Mouse (Mus musculus): ENCODE results near the gene Ccnd3. TPM values are rescaled to one million over a fixed set of nuclear protein-coding genes. Genes with fewer than 3 reads are reported as not detected.

The Ccnd3 gene
- polyA plus RNA-seq, 1 experiment from 2014 or later: 59.8 TPM

DNA sequence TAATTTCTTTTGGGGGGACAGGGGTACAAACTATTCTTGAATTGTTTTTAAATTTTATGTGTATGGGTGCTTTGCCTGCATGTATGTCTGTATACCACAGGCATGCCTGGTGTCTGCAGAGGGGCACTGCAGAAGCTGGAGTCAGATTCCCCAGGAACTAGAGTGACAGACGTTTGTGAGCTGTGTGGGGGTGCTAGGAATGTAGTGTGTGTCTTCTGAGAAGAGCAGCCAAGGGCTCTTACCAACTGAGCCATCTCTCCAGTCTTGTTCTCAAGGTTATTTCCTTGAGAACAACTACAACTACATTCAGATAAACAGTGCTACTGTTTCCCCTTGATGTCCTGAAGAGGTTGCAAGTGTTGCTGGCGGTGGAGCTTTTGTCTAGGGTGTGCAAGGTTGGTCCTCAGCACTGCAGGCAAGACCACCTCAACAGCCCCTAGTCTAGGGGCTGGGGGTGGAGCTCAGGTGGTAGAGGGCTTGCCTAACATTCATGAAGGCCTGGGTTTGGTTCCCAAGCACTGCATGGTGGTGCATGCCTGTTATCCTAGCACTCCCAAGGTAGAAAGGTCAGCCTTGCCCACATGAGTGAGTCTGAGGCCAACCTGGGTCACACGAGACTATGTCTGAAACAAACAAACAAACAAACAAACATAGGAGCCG lies 127.5 kb downstream of the Ccnd3 start:
- Histone ChIP-seq H3K9me3 (no peaks in the 10 kb centered on the region), H3K36me3 (0 out of 2 replicates have a peak, but pooled peaks cover 3% of the 10 kb centered on the region), H3K4me2 (replicated peaks) (no peak overlapping the region; the same call in 1 of the 2 replicates), H3K4me3 (0 out of 2 replicates have a peak overlapping the region, but pooled peaks have one; percentile 7), H3K4me1 (peaks cover 40% of the 10 kb centered on the region), H3K27me3 (no peaks in the 10 kb centered on the region), H3K27ac (replicated peaks) (no peak overlapping the region), H3K9ac (replicated peaks) (peak overlapping the region; percentile 23; the same call in 1 of the 2 replicates)
- no peak for ATAC-seq (replicated peaks)
- 73% methylated on average over 4 of the region's 4 CpGs for WGBS

- Histone ChIP-seq H3K27me3 (no peaks in the 10 kb centered on the region), H3K4me1 (peaks cover 35% of the 10 kb centered on the region), H3K9ac (replicated peaks) (no peak overlapping the region), H3K4me2 (replicated peaks) (no peak overlapping the region), H3K9me3 (no peaks in the 10 kb centered on the region), H3K36me3 (0 out of 2 replicates have a peak, but pooled peaks cover 3% of the 10 kb centered on the region), H3K4me3 (no peak overlapping the region), H3K27ac (replicated peaks) (no peak overlapping the region)
- ATAC-seq (replicated peaks): no peak
- 79% methylated on average over 7 of the region's 7 CpGs for WGBS
These were observed 129.3 kb downstream of the Ccnd3 start for GRCm38 (mm10) chr17:47633999-47634770.

DNA sequence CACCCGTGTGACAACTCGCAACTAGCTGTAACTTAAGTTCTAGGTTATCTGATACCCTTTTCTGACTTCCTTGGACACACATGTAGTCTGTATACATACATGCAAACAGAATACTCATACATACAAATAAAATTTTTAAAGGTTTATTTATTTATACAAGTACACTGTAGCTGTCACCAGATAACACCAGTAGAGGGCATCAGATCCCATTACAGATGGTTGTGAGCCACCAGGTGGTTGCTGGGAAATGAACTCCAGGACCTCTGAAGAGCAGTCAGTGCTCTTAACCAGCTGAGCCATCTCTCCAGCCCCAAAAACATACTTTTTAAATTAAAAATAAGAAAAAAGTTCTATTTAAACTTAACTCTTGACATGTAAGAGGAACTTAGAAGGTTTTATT lies 138.1 kb downstream of the Ccnd3 start:
- Histone ChIP-seq H3K27ac (replicated peaks) (no peak overlapping the region), H3K4me1 (0 out of 2 replicates have a peak, but pooled peaks cover 4% of the 10 kb centered on the region), H3K36me3 (no peaks in the 10 kb centered on the region), H3K9ac (replicated peaks) (no peak overlapping the region), H3K9me3 (no peaks in the 10 kb centered on the region), H3K4me2 (replicated peaks) (no peak overlapping the region), H3K27me3 (no peaks in the 10 kb centered on the region), H3K4me3 (no peak overlapping the region)
- 88% methylated on average over 2 of the region's 2 CpGs for WGBS
- ATAC-seq (replicated peaks): no peak

DNA sequence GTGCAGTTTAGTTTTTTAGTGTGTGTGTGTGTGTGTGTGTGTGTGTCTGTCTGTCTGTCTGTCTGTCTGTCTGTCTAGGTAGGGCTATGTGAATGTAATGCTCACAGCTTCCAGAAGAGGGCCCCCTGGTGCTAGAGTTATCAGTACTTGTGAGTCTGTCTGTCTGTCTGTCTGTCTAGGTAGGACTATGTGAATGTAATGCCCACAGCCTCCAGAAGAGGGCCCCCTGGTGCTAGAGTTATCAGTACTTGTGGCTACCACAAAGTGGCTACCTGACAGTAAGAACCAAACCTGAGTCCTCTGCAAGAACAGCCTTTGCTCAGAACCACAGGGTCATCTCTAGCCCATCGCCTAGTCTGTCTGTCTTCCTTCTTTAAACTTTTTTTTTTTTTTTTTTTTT lies 141.8 kb downstream of the Ccnd3 start:
- WGBS: 44% methylated on average over 1 of the region's 1 CpGs

GRCm38 (mm10) chr17:47648966-47649365 lies 144.1 kb downstream of the Ccnd3 start:
- no peak overlapping the region for H3K4me3 ChIP-seq
- WGBS: 31% methylated on average over 4 of the region's 4 CpGs
- no peak overlapping the region; the same call in 1 of the 2 replicates for H3K27ac ChIP-seq (replicated peaks)
- no peak for ATAC-seq (replicated peaks)
- no peak overlapping the region for H3K4me2 ChIP-seq (replicated peaks)
- peaks cover 5% of the 10 kb centered on the region; the same call in 1 of the 2 replicates for H3K4me1 ChIP-seq
- H3K9me3 ChIP-seq: no peaks in the 10 kb centered on the region
- H3K9ac ChIP-seq (replicated peaks): no peak overlapping the region
- no peaks in the 10 kb centered on the region for H3K27me3 ChIP-seq
- peaks cover 4% of the 10 kb centered on the region; the same call in 1 of the 2 replicates for H3K36me3 ChIP-seq

More for the DNA sequence above, 141.8 kb downstream of the Ccnd3 start:
- H3K27ac ChIP-seq (replicated peaks): no peak overlapping the region
- peaks cover 4% of the 10 kb centered on the region; the same call in 1 of the 2 replicates for H3K36me3 ChIP-seq
- no peaks in the 10 kb centered on the region for H3K9me3 ChIP-seq
- no peak overlapping the region for H3K9ac ChIP-seq (replicated peaks)
- H3K4me3 ChIP-seq: no peak overlapping the region
- no peaks in the 10 kb centered on the region for H3K27me3 ChIP-seq
- ATAC-seq (replicated peaks): no peak
- H3K4me1 ChIP-seq: peaks cover 5% of the 10 kb centered on the region; the same call in 1 of the 2 replicates
- no peak overlapping the region for H3K4me2 ChIP-seq (replicated peaks)

Other genes with a start within 250 kb of the Ccnd3 start
- 73.7 and 75.9 TPM in 2 replicates for gene Mrps10, start 136.2 kb upstream of the Ccnd3 start, polyA plus RNA-seq (2015; fragmentation: Nextera tagmentation; extraction: Ambion mirVana)
- 0.33 and 0.39 TPM in 2 replicates for gene Guca1b, start 119.7 kb upstream of the Ccnd3 start, polyA plus RNA-seq (2015; fragmentation: Nextera tagmentation; extraction: Ambion mirVana)
- gene Guca1a, start 104.5 kb upstream of the Ccnd3 start, polyA plus RNA-seq (2015; fragmentation: Nextera tagmentation; extraction: Ambion mirVana): 0.22 and 0.33 TPM in 2 replicates
- gene AI661453, start 68.4 kb upstream of the Ccnd3 start, polyA plus RNA-seq (2015; fragmentation: Nextera tagmentation; extraction: Ambion mirVana): 0.19 and 0.20 TPM in 2 replicates
- gene 1700001C19Rik, start 67.7 kb upstream of the Ccnd3 start, polyA plus RNA-seq (2015; fragmentation: Nextera tagmentation; extraction: Ambion mirVana): 0.51 and 0.64 TPM in 2 replicates
- 25.2 and 26.2 TPM in 2 replicates for gene Taf8, start 2.8 kb upstream of the Ccnd3 start, polyA plus RNA-seq (2015; fragmentation: Nextera tagmentation; extraction: Ambion mirVana)
- 32.5 and 33.8 TPM in 2 replicates for gene Bysl, start 106.4 kb downstream of the Ccnd3 start, polyA plus RNA-seq (2015; fragmentation: Nextera tagmentation; extraction: Ambion mirVana)
- 45.5 and 50.2 TPM in 2 replicates for gene Med20, start 106.5 kb downstream of the Ccnd3 start, polyA plus RNA-seq (2015; fragmentation: Nextera tagmentation; extraction: Ambion mirVana)
- 2.2 and 3.0 TPM in 2 replicates for gene Gm20517, start 106.5 kb downstream of the Ccnd3 start, polyA plus RNA-seq (2015; fragmentation: Nextera tagmentation; extraction: Ambion mirVana)
- gene Usp49, start 125.6 kb downstream of the Ccnd3 start, polyA plus RNA-seq (2015; fragmentation: Nextera tagmentation; extraction: Ambion mirVana): 10.7 and 11.1 TPM in 2 replicates
- gene Tomm6, start 183.3 kb downstream of the Ccnd3 start, polyA plus RNA-seq (2015; fragmentation: Nextera tagmentation; extraction: Ambion mirVana): 258 and 266 TPM in 2 replicates
- gene Frs3, start 184.0 kb downstream of the Ccnd3 start, polyA plus RNA-seq (2015; fragmentation: Nextera tagmentation; extraction: Ambion mirVana): 18.0 and 23.2 TPM in 2 replicates
- gene Gm21981, start 189.4 kb downstream of the Ccnd3 start, polyA plus RNA-seq (2015; fragmentation: Nextera tagmentation; extraction: Ambion mirVana): 0.33 and 0.73 TPM in 2 replicates
- gene Prickle4, start 189.7 kb downstream of the Ccnd3 start, polyA plus RNA-seq (2015; fragmentation: Nextera tagmentation; extraction: Ambion mirVana): 0.88 and 0.97 TPM in 2 replicates
- gene Pgc, start 221.8 kb downstream of the Ccnd3 start, polyA plus RNA-seq (2015; fragmentation: Nextera tagmentation; extraction: Ambion mirVana): not detected in 2 replicates
- gene Tfeb, start 232.0 kb downstream of the Ccnd3 start, polyA plus RNA-seq (2015; fragmentation: Nextera tagmentation; extraction: Ambion mirVana): 2.0 and 2.3 TPM in 2 replicates